Mouse (Mus musculus) limb, embryonic 11.5 days (tissue): Measurements from ENCODE around the gene Fam155a. TPM values are rescaled to one million over a fixed set of nuclear protein-coding genes. Genes with fewer than 3 reads are reported as not detected.

ENCODE experiments used
- ATAC-seq: fragments of 200-750 bp; cut with Nextera tagmentation; 2 replicates; pipeline ENCODE4 v1.8.0; 2017; ENCODE audit warnings: low read depth; ENCODE audit not compliant: insufficient number of reproducible peaks, low FRiP score, low TSS enrichment
- DNase-seq: peaks from one replicate; pipeline ENCODE4 v3.0.0-alpha.2; 2015; ENCODE audit warnings: low spot score
- H3K27ac ChIP-seq: fragments of 300-500 bp; sonication (generic); replicated peaks from 2 replicates; pipeline ENCODE4 v1.5.1; 2014; ENCODE audit warnings: low read depth, mild to moderate bottlenecking, low read length
- H3K27me3 ChIP-seq: fragments of 300-500 bp; sonication (generic); 2 replicates; pipeline ENCODE4 v1.6.1; 2014; ENCODE audit warnings: mild to moderate bottlenecking, low read length, mixed read lengths; ENCODE audit not compliant: control insufficient read depth, insufficient read depth
- H3K36me3 ChIP-seq: fragments of 300-500 bp; sonication (generic); 2 replicates; pipeline ENCODE4 v1.6.1; 2014; ENCODE audit warnings: mild to moderate bottlenecking, low read length, moderate library complexity, mixed read lengths; ENCODE audit not compliant: control insufficient read depth, insufficient read depth
- H3K4me1 ChIP-seq: fragments of 300-500 bp; sonication (generic); 2 replicates; pipeline ENCODE4 v1.6.1; 2014; ENCODE audit warnings: low read length, mixed read lengths; ENCODE audit not compliant: control insufficient read depth, insufficient read depth
- H3K4me2 ChIP-seq: fragments of 300-500 bp; sonication (generic); 2 replicates; pipeline ENCODE4 v1.6.1; 2014; ENCODE audit warnings: low read depth, mild to moderate bottlenecking, moderate library complexity; ENCODE audit not compliant: severe bottlenecking
- H3K4me3 ChIP-seq: fragments of 300-500 bp; sonication (generic); 2 replicates; pipeline ENCODE4 v1.5.1; 2014; ENCODE audit warnings: low read depth, low read length
- H3K9ac ChIP-seq: fragments of 300-500 bp; sonication (generic); 2 replicates; pipeline ENCODE4 v1.6.1; 2014; ENCODE audit warnings: mild to moderate bottlenecking, low read length
- H3K9me3 ChIP-seq: fragments of 300-500 bp; sonication (generic); 2 replicates; pipeline ENCODE4 v1.6.1; 2016; ENCODE audit warnings: low read length; ENCODE audit not compliant: control insufficient read depth
- WGBS: fragments of 180-500 bp; shearing (Covaris S2); extraction: QIAGEN DNeasy Blood & Tissue Kit; methylation state at CpG from one replicate; pipeline ENCODE4 v1.1.7; 2014; 5-methylcytosine and 5-hydroxymethylcytosine counted together
- polyA plus RNA-seq: library from polyadenylated mRNA; unstranded; fragments of >200 nt; fragmentation: Nextera tagmentation; extraction: Ambion mirVana; gene quantifications from 2 replicates; pipeline ENCODE4 v1.2.1, GENCODE M21; 2014

The Fam155a gene
- polyA plus RNA-seq, 1 experiment from 2014 or later = 0.15 TPM

DNA sequence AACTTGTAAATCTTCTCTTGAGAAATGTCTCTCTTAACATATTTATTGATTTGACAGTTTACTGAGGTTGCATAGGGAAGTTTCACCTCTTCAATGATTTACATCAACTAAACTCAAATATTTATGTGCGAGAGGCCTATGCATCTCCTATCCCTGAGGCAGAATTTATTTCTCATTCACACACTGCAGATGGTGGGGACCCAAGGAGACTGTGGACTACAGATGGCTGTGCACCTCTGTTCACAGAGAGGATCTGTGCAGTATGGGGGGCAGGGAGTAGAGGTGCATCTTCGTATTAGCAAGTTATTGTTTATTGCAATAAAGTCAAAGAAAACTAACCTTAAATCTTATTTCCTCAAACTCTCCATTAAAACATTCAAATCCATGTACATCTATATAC, 346.9 kb downstream of the Fam155a start:
- no peaks in the 10 kb centered on the region for H3K36me3 ChIP-seq
- no peaks in the 10 kb centered on the region for H3K4me1 ChIP-seq
- ATAC-seq (no peak), DNase-seq (no peak)
- H3K4me3 ChIP-seq = no peak overlapping the region
- H3K27ac ChIP-seq = no peak overlapping the region
- H3K27me3 ChIP-seq = no peaks in the 10 kb centered on the region
- 84% methylated on average over 2 of the region's 2 CpGs for WGBS
- H3K9me3 ChIP-seq = no peaks in the 10 kb centered on the region
- no peak overlapping the region for H3K4me2 ChIP-seq
- no peak overlapping the region for H3K9ac ChIP-seq

DNA sequence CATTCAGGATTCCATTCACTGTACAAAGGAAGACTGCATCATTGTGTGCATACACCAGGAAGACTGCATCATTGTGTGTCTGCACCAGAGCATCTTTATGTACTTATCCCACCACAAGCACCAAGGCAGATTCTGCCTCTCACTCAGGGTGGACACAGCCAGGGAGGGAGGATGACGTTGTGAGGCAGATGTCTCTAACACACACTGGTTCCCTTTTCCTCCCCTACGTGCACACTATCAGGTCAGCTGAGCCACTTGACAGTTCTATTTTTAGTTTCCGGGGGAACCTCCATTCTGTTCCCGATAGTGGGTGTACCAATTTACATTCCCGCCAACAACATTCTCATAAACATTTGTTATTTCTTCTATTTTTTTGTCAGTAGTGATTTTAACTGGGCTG, 347.4 kb downstream of the Fam155a start:
- no peaks in the 10 kb centered on the region for H3K4me1 ChIP-seq
- no peak overlapping the region for H3K27ac ChIP-seq
- no peaks in the 10 kb centered on the region for H3K36me3 ChIP-seq
- H3K27me3 ChIP-seq = no peaks in the 10 kb centered on the region
- no peak overlapping the region for H3K4me2 ChIP-seq
- no peaks in the 10 kb centered on the region for H3K9me3 ChIP-seq
- ATAC-seq (no peak), DNase-seq (no peak)
- 80% methylated on average over 5 of the region's 5 CpGs for WGBS
- no peak overlapping the region for H3K9ac ChIP-seq
- no peak overlapping the region for H3K4me3 ChIP-seq

DNA sequence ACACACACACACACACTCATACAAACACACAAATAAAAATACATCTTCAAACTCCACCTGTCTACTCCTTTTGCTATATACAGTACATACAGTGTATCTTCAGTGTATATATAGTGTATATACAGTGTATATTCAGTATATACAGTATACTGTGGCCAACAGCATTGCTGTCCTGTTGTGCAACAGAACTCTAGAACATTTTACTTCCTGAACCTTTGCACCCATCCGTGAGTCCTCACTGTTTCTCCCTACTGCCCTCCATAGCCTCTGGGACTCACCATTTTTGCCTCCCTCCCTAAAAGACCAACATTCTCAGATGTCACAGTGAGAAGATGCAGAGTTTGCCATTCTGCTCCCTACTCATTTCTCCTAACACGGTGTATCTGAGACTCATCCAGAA, 347.8 kb downstream of the Fam155a start:
- H3K27me3 ChIP-seq = no peaks in the 10 kb centered on the region
- 78% methylated on average over 2 of the region's 2 CpGs for WGBS
- no peaks in the 10 kb centered on the region for H3K4me1 ChIP-seq
- no peak overlapping the region for H3K4me2 ChIP-seq
- H3K9me3 ChIP-seq = no peaks in the 10 kb centered on the region
- no peak overlapping the region for H3K9ac ChIP-seq
- ATAC-seq (no peak), DNase-seq (no peak)
- H3K4me3 ChIP-seq = no peak overlapping the region
- H3K36me3 ChIP-seq = no peaks in the 10 kb centered on the region
- no peak overlapping the region for H3K27ac ChIP-seq

DNA sequence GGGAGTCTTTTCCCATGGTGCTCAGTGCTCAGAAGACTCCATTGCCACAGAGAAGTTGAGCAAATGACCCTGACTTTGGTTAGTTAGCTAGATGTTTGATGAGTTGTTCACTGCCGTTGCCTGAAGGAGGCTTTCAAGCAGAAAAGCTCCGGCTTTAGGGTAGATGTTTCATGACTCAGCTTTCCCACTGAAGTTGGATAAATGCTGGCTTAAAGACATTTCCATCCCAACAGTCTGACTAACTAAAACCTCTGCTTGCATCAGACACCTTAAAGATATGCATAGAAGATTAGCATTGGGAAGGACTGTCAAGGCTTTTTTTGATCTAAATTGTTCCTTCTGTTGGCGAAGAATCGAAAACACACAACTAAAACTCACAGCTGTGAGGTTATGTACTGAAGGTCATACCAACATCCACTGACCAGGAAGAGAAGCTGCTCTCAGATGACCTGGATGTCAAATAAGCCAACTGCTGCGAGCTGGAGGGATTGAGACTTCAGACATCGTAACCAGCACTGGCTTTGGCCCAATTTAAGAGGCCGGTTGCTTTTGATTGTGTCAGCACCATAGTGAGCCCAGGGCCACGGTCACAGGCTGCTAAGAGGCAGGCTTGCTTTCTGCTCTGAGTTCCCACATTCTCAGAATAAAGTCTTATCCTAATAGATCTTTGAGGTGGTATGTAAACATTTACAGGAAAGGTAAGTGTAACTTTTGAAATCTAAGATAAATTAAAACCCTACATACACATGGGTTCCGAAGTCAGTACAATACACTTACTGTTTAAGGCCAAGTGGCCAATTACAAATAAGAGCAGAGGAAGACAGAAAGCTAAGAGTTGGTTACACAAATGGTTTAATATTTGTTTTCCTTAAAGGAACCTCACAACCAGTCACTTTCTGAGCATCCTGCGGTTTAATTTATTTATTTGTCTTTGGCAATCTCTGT, 351.8 kb downstream of the Fam155a start:
- no peak for ATAC-seq
- 74% methylated on average over 10 of the region's 10 CpGs for WGBS

DNA sequence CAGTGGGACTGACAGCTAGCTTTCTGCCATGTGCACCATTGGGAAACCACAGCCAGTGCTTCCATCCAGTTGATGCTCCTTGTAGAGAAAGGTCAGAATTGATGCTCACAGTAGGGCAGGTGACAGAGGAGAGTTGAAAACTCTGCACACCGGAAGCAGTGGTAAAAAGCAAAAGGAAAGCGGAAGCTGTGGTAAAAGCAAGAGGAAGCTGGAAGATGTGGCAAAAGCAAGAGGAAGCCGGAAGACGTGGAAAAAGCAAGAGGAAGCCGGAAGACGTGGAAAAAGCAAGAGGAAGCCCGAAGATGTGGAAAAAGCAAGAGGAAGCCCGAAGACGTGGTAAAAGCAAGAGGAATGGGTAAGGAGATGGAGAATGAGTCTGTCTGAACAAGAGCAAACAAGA, 354.8 kb downstream of the Fam155a start:
- 88% methylated on average over 9 of the region's 9 CpGs for WGBS

More for the DNA sequence above, 351.8 kb downstream of the Fam155a start:
- no peaks in the 10 kb centered on the region for H3K27me3 ChIP-seq
- H3K9me3 ChIP-seq = no peaks in the 10 kb centered on the region
- no peak overlapping the region for H3K9ac ChIP-seq
- H3K36me3 ChIP-seq = no peaks in the 10 kb centered on the region
- no peak overlapping the region for H3K4me2 ChIP-seq
- no peak overlapping the region for H3K27ac ChIP-seq
- no peak overlapping the region for H3K4me3 ChIP-seq
- H3K4me1 ChIP-seq = no peaks in the 10 kb centered on the region
- DNase-seq = no peak

DNA sequence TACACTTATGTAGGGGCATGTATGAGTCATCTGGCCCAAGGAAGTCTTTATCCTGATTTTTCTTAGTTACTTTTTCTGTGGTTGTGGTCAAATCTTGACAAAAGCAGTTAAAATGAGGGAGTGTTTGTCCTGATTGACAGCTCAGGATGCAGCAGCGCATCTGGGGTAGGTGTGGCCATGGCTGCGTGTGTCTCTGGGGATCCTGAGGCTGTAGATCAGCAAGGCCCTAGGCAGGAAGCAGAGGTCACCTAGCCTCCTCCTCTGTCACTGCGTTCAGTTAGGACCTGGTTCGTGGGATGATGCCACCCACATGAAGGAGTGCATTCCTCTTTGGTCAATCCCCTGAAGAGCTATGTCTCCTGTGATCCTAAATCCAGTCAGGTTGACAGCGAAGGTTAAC, 362.5 kb downstream of the Fam155a start:
- H3K27ac ChIP-seq = no peak overlapping the region
- H3K9me3 ChIP-seq = no peaks in the 10 kb centered on the region
- H3K36me3 ChIP-seq = no peaks in the 10 kb centered on the region
- no peaks in the 10 kb centered on the region for H3K4me1 ChIP-seq
- H3K9ac ChIP-seq = no peak overlapping the region
- DNase-seq (no peak), ATAC-seq (no peak)
- no peak overlapping the region for H3K4me3 ChIP-seq
- WGBS = 51% methylated on average over 5 of the region's 5 CpGs
- no peak overlapping the region for H3K4me2 ChIP-seq
- H3K27me3 ChIP-seq = no peaks in the 10 kb centered on the region

More for the DNA sequence above, 354.8 kb downstream of the Fam155a start:
- no peak for DNase-seq
- Histone ChIP-seq H3K4me2 (no peak overlapping the region), H3K4me3 (no peak overlapping the region), H3K27ac (no peak overlapping the region), H3K36me3 (no peaks in the 10 kb centered on the region), H3K4me1 (no peaks in the 10 kb centered on the region), H3K27me3 (no peaks in the 10 kb centered on the region), H3K9ac (no peak overlapping the region), H3K9me3 (no peaks in the 10 kb centered on the region)
- no peak for ATAC-seq

DNA sequence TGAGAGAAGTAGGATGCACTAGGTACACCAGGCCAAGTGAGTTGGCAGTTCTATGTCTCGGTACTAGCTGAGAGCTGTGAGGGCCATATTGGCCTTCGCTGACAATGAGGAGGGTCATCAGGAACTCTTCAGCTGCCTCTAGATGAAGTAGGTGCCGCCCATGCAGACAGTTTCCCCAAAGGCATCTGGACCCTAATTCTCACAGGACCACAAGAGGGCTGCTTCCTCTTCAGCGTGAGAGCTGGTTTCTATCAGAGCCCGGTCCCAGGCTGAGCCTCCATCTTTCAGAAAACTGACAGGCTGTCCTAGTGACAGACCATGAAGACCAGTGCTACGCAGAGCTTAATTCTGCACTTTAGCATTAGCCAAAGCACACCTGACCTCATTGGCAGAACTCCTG, 364.8 kb downstream of the Fam155a start:
- Histone ChIP-seq H3K4me1 (0 out of 2 replicates have a peak, but pooled peaks cover 4% of the 10 kb centered on the region), H3K4me3 (no peak overlapping the region), H3K9ac (no peak overlapping the region), H3K36me3 (no peaks in the 10 kb centered on the region), H3K4me2 (no peak overlapping the region), H3K27me3 (no peaks in the 10 kb centered on the region), H3K27ac (no peak overlapping the region), H3K9me3 (no peaks in the 10 kb centered on the region)
- 85% methylated on average over 6 of the region's 6 CpGs for WGBS
- ATAC-seq (no peak), DNase-seq (no peak)

DNA sequence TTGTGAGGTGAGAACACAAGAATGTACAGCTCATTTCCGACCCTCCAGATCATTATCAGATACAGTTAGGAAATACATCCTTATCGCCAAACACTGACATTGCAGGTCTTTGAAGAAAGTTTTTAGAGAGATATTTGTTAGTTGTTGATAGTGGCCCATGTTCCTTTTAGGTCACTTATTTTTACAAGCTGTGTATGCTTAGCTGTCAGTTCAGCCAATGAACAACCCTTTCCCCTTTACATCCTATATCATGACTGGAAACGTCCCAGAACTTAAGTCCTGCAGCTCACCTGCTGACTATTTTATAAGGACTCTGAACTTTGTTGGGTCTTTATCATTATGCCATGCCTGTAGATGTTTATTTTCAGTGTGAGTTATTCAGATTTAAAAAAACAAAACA, 366.3 kb downstream of the Fam155a start:
- Histone ChIP-seq H3K9ac (no peak overlapping the region), H3K4me1 (0 out of 2 replicates have a peak, but pooled peaks cover 4% of the 10 kb centered on the region), H3K4me2 (no peak overlapping the region), H3K4me3 (no peak overlapping the region), H3K27me3 (no peaks in the 10 kb centered on the region), H3K36me3 (no peaks in the 10 kb centered on the region), H3K9me3 (no peaks in the 10 kb centered on the region), H3K27ac (no peak overlapping the region)
- DNase-seq = no peak
- WGBS = 70% methylated on average over 3 of the region's 3 CpGs
- ATAC-seq = no peak
